Mouse (Mus musculus) bone marrow, adult 2 months (tissue): ENCODE data around the gene Tuft1.

Source experiments
- CTCF ChIP-seq: fragments of 200-500 bp; IDR thresholded peaks from 2 replicates; pipeline ENCODE4 v1.5.1; 2011; ENCODE audit warnings: low read length, control low read depth; ENCODE audit not compliant: control insufficient read depth, insufficient read depth
- POLR2A ChIP-seq: fragments of 200-500 bp; IDR thresholded peaks from 2 replicates; pipeline ENCODE4 v1.6.1; 2011; ENCODE audit warnings: low read depth, mild to moderate bottlenecking, control low read depth, low read length, borderline replicate concordance; ENCODE audit not compliant: control insufficient read depth

GRCm38 (mm10) chr3:94624281-94624680 is 34.4 kb downstream of the Tuft1 start:
- TF ChIP-seq CTCF (no peak), POLR2A (no peak)
